Mouse (Mus musculus): ENCODE results near the gene Kpna7.
"Not testable (repeated sequence)": the region's sequence is repeated elsewhere in the genome, so short reads cannot be mapped to it uniquely, and the experiment has no call there.

Kpna7 gene

DNA sequence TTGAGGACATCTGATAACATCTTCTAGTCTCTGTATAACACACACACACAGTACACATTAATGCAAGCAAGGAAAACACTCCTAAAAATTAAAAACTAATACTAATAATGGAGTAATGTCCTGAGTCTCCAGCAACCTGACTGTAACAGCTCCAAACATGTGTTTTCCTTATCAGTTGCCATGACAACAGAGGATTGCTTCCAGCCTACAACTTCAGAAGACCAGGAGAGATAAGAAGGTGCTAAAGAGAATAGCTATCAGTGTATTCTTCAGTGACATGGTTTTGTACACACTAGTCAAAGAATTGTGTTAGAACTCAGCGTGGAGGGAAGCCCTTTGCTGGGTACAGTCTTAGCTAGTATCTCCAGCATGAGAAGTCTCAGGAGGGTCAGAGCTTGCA lies 63.1 kb downstream of the Kpna7 start:
- DNase-seq (ENCODE audit: low spot score) = not testable (repeated sequence)

DNA sequence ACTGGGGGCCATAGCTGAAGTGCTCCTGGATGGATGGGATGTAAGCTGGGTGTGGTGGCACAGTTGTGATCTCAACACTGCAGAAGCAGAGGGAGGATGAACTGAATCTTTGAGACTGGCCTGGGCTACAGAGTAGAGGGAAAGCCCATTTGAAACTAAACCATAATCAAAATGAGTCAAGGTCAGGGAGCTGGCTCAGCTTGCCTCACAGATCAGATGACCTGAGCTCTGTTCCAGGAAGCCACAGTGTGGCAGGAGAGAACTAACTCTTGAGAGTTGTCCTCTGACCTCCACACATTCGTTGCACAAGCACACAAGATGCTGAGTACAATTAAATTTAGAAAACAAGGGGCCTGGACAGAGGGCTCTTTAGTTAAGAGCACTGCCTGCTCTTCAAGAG lies 63.6 kb downstream of the Kpna7 start:
- not testable (repeated sequence) for DNase-seq (ENCODE audit: low spot score)

DNA sequence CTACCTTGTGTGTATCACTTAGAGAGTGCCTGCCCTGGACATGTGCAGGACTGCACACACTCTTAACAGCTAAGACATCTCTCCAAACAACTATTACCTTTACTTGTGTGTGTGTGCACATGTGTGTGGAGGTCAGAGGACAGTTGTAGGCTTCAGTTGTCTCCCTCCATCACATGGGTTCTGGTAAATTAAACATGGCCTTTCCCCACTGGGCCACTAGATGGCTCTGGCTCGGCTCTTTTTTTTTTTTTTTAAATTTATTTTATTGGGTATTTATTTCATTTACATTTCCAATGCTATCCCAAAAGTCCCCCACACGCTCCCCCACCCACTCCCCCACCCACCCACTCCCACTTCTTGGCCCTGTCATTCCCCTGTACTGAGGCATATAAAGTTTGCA lies 67.1 kb downstream of the Kpna7 start:
- not testable (repeated sequence) for DNase-seq (ENCODE audit: low spot score)

DNA sequence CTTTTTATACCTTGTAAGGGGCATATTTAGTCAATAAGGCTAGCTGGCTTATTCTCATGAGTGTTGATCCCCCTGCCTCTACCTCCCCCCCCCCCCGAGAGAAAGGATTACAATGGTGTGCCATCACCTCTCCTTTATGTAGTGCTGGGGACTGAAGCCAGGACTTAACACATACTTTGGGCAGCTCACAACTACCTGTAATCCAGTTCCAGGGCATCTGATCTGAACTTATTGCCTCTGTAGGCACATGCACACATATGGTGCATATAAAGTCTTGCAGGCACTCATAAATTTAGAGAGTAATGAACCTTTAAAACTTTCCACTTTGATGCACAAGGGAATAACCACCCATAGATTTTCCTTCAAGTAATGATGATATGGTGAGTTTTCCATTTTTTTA lies 69.6 kb downstream of the Kpna7 start:
- DNase-seq (ENCODE audit: low spot score) = no peak

DNA sequence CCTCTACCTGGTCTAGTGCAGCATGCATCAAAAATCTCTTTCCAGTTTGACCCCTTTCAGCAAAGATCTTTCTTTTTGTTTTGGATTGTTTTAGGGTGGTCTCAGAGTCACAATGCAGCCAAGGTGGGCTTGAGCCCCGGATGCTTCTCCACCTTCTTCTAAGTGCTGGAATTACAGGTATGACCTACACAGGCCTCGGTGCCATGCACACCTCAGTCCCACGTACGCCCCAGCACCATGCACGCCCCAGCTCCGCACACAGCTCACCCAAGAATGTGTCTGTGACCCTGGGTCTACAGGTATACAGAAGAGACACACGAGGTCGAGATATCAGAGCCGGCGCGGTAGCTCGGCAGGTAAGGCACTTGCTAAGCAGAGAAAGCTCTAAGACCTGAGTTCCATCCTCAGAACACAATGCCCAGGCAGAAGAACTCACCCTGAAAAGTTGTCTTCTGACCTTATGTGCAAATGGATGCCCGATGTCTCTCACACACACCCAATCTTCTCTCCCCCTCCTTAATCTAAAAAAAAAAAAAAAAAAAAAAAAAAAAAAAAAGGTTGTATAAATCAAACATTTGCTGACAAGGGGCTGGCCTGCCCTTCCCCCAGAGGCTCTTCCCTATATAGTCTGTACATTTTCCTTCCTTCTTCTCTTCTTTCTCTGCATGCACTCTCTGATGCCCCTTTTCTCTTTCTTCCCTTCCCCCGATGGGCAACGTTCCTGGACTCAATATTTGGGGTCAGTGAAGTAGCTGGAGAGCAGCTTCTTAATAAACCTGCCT lies 74.8 kb downstream of the Kpna7 start:
- DNase-seq (ENCODE audit: low spot score) = no peak

DNA sequence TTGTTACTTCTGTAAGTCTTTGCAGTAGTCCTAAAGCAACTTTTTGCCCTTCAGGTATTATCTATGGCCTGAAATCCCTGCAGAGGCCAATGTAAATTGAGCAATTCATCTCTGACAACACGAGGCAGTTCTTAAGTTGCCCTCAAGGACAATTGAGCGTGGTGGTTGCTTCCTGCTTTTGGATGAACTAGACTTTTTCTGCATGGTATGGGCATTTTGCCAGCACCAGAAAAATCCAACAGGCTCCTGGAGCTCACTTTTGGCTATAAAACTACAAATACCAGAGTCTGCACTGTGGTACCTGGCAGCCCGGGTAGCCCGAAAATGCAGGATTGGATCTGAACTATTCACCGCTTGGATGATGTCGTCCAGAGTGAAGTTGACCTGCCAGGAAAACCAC lies 78.2 kb downstream of the Kpna7 start:
- DNase-seq (ENCODE audit: low spot score) = no peak

DNA sequence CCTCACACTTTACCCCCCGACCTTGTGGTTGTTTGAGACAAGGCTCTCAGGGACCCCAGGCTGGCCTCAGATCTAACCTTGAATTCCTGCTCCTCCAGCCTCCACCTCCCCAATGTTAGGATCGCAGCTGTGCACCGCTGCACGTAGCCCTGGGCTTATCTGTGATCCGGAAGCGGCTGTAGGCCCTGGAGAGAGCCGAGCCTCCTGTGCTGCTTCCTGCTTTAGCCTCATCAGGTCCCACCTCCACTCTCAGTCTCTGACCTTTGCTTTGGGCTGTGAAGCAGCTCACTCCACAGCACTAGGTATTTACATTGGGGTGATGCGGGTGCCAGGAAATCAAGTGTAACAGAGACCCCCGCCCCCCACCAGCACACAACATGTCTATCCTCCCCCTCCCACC lies 79.3 kb downstream of the Kpna7 start:
- DNase-seq (ENCODE audit: low spot score) = no peak

DNA sequence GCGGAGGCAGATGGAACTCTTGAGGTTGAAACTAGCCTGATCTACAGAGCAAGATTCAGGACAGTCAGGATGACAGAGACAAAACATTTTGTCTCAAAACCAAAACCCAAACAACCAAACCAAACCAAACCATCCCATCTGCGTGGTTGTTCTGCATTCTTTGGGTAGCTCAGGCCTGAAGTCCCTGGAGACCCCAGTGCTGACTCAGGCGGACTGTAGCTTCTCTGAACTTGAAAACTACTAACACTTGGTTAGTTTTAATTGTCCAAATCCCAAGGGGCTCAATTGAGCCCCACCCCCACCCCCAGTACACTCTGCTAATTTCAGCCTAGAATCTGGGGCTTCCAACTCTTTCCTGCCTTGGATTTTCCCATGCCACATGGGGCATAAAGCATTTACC lies 80.5 kb downstream of the Kpna7 start:
- DNase-seq (ENCODE audit: low spot score) = no peak

DNA sequence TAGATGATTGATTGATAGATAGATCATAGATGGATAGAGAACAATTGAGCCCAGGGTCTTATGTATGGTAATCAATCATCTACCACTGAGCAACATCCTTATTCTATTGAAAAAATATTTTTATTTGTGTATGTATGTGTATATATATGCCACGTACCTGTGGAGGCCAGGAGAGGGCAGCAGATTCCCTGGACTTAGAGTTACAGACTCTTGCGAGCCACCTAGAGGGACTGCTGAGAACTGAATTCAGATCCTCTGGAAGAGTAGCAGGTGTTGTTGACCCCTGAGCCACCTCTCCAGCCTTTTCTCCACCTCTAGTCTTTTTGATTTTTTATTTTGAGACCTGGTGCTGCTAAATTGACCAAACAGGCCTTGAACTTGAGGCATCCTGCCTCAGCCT lies 85.3 kb downstream of the Kpna7 start:
- peak; percentile 56 for DNase-seq (ENCODE audit: low spot score)

DNA sequence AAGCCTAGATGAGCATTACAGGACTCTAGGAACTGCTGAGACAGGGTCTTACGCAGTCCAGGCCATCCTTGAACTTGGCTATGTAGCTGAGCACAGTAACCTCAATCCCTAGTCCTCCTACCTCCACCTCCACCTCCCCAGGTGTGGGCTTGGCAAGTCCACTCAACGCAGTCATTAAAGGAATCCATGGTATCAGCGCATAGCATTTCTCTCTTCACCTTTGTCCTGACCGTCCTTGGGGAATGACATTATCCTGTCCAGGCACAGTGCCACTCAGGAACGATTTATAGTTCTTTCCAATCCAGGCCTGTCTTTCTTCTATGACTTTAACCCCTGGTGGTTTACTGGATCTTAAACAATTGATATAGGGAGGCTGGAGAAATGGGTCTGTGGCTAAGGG lies 93.3 kb downstream of the Kpna7 start:
- DNase-seq (ENCODE audit: low spot score) = no peak

DNA sequence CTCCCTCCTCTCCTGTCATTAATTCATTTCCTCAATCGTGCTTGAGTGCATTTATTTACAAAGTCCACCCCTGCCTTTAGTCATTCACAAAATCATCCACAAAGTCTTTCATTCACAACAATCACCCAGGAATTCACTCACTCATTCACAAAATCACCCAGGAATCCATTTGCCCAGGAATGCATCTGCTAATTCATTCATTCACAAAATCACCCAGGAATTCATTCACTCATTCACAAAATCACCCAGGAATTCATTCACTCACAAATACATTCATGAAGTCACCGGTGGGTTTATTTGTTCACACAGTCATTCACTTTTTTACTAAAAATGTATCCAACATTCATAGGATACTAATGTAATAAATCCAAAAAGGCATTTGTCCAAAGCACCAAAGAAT lies 93.8 kb downstream of the Kpna7 start:
- no peak for DNase-seq (ENCODE audit: low spot score)

DNA sequence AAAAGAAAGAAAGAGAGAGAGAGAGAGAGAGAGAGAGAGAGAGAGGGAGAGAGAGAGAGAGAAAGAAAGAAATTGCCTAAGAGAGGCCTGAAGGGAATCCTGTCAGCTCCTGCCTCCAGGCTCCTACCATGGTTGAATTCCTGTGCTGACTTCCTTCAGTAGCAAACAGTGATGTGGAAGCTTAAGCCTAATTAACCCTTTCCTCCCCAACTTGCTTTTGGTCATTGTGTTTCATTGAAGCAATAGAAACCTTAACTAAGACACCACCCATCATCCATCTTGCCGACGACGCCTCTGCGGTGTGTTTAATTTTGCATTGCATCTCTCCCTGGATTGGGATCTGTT lies 94.8 kb downstream of the Kpna7 start:
- DNase-seq (ENCODE audit: low spot score) = peak; percentile 28

DNA sequence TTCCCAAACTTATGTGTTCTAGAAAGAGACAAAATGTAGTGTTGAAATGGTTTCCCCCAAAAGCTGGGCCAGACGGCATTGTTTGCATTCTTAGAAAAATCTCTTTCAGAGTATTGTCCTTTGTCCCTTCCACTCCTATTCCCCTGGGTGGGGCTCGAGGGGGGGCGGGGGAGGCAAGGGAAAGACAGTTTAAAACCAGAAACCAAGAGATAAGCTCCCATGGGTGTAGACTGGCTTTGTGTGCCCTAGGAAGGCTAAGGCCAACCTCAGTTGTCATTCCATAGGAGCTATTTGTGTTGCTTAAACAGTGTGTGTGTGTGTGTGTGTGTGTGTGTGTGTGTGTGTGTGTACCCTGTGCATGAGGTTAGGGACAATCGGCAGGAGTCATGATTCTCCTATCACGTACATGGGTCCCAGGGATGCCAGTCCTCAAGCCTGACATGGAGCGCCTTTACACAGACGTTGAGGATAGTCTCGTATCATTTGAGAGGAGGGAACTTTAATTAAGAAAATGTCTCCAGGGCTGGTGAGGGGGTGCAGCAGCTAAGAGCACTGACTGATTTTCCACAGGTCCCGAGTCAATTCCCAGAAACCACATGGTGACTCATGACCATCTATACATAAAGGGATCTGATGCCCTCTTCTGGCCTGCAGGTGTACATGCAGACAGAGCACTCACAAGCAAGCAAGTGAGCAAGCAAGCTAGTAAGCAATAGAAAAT lies 95.3 kb downstream of the Kpna7 start:
- DNase-seq (ENCODE audit: low spot score) = peak; percentile 77

DNA sequence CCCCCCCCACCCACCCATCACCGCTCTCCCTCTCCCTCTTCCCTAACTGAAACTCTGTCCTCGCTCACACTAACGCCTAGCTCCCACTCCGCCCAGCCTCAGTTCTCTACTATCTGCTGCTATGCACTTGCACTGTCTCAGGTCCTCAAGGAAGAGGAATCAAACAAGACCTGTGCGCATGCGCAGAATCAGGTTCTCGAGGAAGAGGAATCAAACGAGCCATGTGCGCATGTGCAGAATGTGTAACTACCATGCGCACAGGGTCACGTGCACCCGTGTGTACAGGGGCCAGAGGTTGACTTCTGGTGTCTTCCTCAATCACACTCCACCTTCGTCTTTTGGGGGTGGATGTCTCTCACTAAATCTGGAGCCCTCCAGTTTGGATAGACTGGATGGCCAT lies 96.3 kb downstream of the Kpna7 start:
- DNase-seq (ENCODE audit: low spot score) = no peak

DNA sequence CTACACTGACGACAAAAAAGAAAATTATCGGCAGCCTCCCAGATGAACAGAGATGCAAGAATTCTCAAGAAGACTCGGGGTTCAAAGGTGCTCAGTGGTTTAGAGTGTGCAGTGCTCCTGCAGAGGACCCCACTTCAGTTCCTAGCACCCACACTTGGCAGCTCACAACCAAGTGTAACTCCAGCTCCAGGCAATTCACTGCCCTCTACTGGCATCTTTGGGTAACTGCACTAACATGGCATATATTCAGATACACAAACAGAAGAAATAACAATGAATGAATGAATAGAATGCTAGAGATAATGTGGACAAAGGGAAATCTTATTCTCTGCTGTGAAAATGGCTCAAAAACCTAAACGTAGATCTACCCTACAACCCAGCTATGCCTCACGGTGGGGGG lies 99.0 kb downstream of the Kpna7 start:
- DNase-seq (ENCODE audit: low spot score) = no peak

DNA sequence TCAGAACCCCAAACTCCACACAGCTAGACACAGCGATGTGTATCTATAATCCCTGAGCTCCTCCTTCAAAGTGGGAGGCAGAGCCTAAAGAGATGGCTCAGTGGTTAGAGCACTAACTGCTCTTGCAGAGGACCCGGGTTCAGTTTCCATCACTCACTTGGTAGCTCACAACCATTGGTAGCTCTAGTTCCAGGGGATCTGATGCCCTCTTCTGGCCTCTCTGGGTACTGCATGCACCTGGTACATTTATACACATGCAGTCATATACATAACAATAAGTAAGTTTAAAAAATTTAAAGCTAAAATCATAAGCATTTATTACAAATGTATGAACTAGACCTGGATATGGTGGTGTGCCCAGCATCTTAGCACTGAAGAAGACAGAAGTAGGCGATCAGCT lies 100.6 kb downstream of the Kpna7 start:
- no peak for DNase-seq (ENCODE audit: low spot score)

DNA sequence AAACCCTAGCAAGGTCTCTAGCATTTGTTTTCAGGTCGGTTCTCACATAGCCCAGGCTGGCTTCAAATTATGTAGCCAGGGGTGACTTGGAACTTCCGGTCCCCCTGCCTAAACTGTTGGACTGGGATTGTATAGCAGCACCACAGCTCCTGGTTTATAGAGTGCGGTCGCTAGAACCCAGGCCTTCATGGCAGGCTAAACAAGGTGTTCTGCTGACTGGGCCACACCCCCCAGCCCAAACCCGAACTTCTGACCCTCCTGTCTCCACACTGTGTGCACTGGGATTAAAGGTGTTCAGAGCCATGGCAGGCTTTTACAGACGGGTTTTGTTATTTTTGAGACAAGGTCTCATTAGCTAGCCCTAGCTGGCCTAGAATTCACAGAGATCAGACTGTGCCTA lies 104.7 kb downstream of the Kpna7 start:
- DNase-seq (ENCODE audit: low spot score) = no peak

DNA sequence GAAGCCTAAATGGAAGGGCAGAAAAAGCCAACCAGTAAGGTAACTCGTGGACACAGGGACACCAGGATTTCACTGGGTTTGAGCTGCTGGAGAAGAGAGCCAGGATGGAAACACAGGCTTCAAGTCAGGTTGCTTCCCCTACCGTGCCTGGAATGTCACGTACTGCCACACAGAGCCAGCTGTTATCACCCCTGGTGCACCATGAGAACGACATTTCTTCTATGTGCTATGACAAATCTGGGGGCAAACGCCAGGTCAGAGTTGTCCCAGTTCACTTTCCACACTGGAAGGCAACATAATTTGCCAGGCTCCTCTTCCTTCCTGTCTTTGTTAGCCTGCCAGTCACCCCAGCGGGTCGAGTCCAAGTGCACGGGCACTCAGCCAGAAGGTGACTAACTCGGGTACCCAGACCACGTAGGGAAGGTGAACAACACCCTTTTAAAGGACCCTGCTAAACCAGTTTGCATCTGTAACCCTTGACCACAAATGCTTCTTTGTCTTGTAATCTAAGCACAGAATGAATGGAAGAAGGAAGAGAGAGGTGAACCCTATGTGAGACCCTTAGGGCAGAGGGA lies 105.2 kb downstream of the Kpna7 start:
- DNase-seq (ENCODE audit: low spot score) = no peak

DNA sequence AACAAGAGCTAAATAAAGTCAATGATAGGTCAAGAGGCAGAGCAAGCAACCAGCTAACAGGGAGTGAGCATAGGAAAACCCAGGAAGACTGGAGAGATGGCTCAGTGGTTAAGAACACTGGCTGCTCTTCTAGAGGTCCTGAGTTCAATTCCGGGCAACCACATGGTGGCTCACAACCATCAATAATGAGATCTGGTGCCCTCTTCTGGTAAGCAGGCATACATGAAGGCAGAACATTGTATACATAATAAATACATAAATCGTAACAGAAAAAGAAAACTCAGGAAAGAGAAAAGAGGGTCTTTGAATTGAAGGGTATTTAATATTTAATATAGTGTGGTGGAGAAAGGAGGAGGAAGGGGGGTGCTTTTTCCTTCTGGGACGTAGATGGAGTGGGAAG lies 112.6 kb downstream of the Kpna7 start:
- no peak for DNase-seq (ENCODE audit: low spot score)

DNA sequence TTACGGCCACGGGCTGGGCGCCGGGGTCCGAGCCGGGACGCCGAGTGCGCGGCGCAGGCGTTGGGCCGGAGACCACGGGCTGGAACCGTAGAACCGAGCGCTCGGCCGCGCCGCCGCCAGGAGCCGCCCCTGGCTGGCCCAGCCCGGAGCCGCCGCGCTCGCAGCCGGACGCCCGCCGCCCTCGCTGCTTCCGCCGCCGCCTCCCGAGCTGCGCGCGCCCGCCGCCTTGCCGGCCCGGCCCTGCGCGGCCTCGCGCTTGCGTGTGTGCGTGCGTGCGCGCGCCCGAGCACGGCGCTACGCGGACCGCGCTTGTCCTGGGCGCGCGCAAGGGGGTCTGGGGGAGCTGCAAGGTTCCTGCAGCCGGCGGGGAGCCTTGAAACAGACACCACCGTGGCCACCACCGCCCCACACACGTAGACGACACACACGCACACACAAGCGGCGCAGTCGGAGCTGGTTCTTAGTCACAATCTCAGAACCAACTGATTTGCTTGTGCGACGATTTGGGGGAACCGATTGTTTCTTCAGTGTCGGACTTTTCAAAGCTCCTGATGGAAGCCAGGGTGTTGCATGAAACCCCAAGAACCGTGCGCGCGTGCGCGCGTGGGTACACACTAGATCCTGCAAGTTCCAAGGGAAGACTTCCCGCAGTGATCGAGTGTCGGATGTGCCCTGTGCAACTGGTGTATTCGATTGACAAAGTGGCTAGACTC lies 118.0 kb downstream of the Kpna7 start, which contains the start of gene Smurf1:
TSS of gene Smurf1 (minus strand) at position 209 of the 713 bp plus-strand sequence.
- peak; percentile 94 for DNase-seq (ENCODE audit: low spot score)

DNA sequence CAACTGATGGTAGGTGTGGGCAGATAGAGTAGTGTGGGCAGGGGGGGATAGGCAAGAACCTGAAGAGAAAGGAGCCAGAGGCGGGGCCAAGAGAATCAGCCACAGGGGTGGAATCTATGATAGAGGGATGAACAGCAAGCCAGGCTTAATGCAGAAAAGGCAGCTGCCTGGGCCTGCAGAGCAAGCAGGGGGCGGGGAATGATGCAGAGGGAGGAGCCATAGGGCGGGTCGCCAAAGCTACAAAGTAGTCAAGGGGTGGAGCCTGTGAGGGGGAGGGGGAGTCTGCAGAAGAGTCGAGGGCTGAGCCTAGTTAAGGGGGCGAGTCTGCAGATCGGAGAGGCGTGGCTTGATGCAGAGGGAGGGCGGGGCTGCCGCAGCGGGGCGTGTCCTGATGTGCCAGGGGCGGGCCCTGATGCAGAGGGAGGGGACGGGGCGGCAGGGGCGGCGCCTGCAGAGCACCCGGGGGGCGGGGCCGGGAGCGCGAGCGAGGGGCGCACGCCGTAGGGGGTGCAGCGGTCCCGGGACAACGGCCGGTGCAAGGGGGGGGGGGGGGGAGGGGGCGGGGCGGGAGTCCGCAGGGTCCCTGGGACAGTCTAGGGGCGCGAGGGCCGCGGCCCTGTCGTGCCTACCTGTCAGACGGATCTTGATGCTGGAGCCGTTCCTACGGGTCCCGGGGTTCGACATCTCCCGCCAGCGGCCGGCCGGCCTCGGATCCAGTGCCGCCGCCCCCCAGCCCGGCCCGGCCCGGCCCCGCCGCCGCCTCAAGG lies 118.8 kb downstream of the Kpna7 start:
- DNase-seq (ENCODE audit: low spot score) = peak; percentile 94

DNA sequence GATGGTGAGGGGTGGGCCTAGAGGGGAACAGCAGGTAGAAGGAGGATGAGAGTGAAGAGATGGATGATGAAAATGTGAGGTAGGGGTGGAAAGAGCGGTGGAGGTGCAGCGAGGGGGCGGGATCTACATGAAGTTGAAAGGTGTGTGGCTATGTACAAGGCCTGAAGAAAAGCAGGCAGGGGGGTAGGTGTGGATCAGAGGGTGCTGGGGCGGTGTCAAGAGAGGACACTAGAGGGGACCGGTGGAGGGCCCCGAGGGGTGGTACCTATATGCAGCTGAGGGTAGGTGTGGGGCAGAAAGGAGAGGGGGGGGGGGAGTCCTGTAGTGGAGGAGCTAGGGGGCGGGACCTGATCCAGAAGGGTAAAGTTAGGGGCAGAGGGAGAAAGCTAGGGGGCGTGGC lies 119.4 kb downstream of the Kpna7 start:
- DNase-seq (ENCODE audit: low spot score) = no peak
